Mouse (Mus musculus): ENCODE measurements around the gene Gm49339.

DNA sequence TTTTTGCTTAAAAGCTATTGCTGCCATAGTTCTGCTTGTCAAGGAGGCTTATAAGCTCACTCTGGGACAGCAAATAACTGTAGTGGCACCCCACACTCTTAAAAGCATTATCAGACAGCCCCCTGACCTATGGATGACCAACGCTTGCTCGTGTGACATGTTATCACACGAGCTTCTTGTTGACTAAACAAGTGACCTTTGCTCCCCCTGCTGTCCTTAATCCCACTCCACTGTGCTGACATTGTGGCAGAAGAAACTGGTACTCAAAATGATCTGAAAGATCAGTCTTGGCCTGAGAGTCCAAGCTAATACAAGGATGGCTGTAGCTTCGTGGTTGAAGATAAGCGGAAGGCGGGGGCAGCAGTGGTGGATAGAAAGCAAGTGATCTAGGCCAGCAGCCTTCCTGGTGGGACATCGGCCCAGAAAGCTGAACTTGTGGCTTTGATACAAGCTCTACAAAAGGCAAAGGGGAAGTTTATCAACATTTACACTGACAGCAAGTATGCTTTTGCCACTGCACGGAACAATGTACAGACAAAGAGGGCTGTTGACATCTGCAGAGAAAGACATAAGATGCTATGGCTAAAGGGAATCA is 48.5 kb downstream of the Gm49339 start:
- TF ChIP-seq POLR2A (IDR thresholded peaks at IDR 0.05; ENCODE audit: low read depth, low read length) (no peak), CTCF (IDR thresholded peaks at IDR 0.05; ENCODE audit: extremely low read depth, insufficient read length, insufficient replicate concordance, low read depth, low read length) (no peak)

All from small intestine, adult 2 months (tissue).